Mouse (Mus musculus) lung, postnatal 4 days (tissue): ENCODE measurements around the gene Zfp963.
"Not testable (repeated sequence)": the region's sequence is repeated elsewhere in the genome, so short reads cannot be mapped to it uniquely, and the experiment has no call there.

Source experiments
- DNase-seq, 2 experiments: peaks; one replicate each; pipeline ENCODE4 v3.0.0; 2021

The Zfp963 gene

DNA sequence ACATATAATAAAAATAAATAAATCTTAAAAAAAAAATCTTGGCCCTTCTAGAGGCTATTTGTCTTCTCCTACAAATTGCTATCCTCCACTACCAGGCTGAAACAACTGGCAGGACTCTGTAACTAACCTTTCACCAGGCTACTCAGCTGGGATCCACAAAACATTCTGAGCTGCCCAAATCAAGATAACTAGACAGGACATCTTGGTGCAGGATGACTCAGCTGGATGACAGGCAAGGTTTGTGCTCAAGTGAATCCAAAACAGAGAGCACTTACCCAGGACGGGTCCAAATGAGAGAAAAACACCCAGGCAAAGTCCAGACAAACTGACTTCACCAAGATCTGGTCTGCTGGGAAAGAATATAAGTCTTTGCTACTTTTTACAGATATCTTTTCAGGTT lies 14.3 kb downstream of the Zfp963 start:
- no peak for DNase-seq

DNA sequence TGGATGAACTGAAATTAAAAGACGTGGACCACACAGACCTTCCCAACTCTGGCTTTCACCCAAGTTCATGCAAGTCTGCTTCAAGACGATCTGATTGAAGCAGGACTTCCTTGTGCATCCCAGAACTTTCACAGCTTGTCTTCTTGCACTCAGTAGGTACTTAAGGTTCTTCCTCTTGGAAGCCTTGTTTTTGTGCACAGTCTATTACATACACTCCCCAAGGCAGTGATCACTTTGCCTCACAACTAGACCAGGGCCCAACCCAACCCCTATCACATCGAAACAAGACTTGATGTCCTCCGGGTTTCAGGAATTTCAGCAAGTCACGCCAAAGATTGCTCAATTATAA lies 32.6 kb downstream of the Zfp963 start:
- DNase-seq: no peak

DNA sequence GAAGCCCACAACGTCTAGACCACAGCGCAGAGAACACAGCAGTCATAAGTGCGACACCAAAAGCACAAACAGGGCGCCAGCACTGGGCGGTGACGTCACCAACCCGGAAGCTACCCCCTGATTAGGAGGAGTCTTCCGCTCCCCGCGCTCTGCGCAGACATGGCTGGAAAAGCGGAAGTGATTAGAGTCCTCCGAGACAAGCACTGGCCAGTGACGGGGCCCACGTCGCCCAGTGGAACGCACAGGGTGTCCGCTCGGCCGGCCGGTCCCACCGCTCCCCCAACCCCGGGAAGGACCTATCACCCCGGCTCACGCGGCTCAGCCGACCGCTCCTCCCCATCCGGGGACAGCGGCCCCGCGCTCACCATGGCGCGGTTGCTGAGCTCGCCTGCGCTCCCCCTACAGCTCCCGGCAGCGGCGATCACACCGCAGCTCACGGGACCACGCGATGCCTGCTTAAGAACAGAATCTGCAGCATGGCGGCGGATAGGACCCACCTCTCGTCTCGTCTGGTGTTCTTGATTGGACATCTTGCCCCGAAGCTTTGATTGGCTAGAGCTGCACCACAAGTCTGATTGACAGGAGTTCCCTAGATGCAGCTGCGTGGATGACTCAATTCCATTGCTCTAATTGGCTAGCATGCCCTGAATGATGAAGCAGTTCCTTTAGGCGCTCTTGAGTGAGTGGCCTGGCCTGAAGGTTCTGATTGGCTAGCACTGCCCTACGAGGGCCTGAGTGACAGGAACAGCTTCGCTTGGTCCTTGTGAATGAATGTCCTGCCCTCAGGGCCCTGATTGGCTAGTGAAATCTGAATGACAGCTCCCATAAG lies 33.2 kb downstream of the Zfp963 start:
- DNase-seq: peak; percentile 94 to 98

DNA sequence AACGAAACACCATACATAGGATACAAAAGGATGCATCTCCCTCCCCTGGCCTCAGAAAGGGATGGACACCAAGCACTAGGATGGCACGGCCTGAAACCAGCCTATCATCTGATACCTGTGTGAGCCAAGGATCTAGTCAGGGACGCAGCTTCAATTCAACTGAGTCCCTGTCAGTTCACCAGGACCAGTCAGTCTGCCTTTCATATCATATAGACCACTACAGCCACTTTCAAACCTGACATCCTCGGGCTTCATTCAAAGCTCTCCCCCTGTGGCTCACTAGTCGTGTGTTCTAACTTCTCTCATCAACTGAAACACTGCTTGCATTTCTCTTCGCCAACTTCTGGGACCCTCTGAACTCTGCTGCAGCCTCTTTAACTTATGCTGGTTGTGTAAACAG lies 34.4 kb downstream of the Zfp963 start:
- DNase-seq: no peak

DNA sequence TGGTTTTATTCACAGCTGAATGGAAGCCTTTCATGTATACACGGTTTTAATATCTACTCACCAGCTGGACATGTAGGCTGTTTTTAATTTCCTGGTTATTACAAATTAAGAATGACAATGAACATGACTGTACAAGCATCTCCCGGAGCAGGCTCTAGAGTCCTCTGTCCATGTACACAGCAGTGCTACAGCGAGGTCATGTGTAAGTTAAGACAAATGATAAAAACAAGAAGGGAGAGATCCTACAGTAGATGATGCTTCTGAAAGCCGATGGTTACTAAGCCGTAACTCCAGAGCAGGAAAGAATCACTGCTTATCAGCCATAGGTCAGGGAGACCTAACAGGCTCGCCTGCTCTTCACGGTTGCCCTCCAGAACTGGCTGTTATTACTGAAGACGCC lies 36.3 kb downstream of the Zfp963 start:
- DNase-seq: no peak

DNA sequence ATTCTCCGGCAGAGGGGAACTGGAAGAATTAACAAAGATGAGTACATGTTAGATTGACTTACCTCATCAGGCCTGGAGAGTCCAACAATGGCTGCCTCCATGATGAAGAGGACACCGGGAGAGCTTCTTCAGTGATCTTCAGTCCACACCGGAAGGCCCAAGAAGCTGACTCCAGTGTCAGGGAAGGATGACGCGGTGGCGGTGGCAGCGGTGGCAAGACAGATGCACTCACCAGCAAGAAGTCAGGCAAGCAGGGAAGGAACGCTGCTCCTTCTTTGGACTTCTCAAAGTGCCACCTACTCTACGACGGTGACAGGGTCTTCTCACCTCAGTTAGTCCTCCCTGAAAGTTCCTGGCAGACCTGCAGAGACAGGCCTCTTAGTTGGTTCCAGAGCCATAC lies 39.1 kb downstream of the Zfp963 start, which contains the start of gene Zfp869:
TSS of gene Zfp869 (minus strand) at position 101 of the 400 bp plus-strand sequence.
- DNase-seq: not testable (repeated sequence)

DNA sequence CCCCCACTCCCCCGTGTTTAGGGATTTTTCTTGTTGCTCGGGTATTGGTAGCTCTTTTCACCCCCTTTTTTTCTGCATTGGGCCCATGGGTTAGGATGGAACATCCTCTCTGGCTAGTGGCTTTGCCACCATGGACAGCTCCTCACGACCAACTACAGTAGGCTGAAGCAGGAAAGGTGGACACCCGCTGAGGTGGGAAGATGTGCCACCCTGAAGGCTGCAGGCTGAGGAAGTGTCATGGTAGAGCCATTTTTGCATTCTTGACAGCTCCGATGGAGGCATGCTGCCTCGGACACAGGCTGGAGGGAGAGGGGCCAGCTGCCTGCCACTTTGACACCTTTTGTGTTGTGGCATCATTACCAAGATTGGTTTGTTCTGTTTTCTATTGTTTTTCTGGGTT lies 48.0 kb downstream of the Zfp963 start:
- DNase-seq: no peak
